Mouse (Mus musculus) left cerebral cortex, adult 2 months (tissue): Measurements from ENCODE around the gene Stx18. TPM values are rescaled to one million over a fixed set of nuclear protein-coding genes. Genes with fewer than 3 reads are reported as not detected.

Source experiments
- DNase-seq, 2 experiments: peaks; one replicate each; pipeline ENCODE4 v3.0.0; 2021 to 2022; ENCODE audit warnings: low spot score in 2 of 2, mixed read lengths in 1 of 2; ENCODE audit errors: extremely low spot score in 1 of 2
- H3K27ac ChIP-seq: fragments of 200-600 bp; 2 replicates; pipeline ENCODE4 v1.8.1; 2022
- H3K4me3 ChIP-seq: fragments of 200-600 bp; 2 replicates; pipeline ENCODE4 v1.8.1; 2022
- CTCF ChIP-seq: fragments of 200-600 bp; IDR thresholded peaks from 2 replicates; pipeline ENCODE4 v1.8.1; 2022; ENCODE audit warnings: antibody characterized with exemption, mild to moderate bottlenecking, moderate library complexity
- intact Hi-C: fragments of 180-260 bp; cut with DNase I; formaldehyde crosslinking; loops from one replicate; pipeline ENCODE4 v1.15.1; 2025
- total RNA-seq, 2 experiments: library from RNA; stranded (reverse); gene quantifications; 2 replicates each; pipeline ENCODE4 v1.2.3; 2021

The Stx18 gene
- total RNA-seq, 2 experiments from 2014 or later, result 39.2 to 40.9 TPM

DNA sequence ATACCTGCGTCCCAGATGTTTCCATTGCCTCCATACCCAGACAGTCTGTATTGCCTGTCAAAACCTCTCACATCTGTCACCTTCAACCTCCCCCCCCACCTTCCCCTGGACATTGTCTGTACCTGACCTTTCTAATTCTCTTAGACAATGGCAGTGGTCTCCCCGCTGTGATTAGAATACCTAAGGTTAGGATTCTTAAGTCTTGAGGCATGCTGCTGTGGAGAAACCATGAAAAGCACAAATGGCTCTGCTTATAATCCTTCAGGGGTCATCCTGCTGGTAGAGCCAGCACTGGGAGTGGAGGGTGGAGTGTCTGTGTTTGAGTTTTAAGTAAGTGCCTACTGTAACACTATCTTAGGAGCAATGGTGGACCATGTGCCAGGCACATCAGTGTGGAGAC, 64.4 kb downstream of the Stx18 start:
- intact Hi-C loops, result no loop called here
- DNase-seq, result no peak

DNA sequence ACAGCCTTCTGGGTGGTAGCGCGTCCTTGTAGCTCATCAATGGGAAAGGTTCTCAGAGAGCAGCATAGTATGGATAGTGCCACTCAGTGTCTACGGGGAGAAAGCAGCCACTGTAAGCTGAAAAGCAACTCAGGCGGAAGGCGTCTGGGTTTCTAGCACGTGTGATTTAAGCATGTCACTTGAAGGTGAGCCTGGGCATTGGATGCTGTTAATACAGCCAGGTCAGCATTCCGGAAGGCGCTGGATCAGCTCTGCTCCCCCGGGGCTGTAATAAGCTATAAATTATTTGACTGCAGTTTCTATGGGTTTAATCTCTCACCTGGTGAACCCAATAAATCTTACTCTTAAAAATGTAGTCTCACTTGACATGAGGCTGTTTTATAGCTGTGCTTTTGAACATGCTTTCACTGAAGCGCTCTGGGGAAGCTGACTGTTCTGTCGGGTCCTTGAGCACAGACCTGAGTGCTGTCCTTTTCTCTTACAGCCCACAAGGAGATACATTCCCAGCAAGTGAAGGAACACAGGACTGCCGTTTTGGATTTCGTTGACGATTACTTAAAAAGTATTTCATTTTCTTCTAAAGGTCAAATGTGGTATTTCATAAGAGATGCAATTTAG, 67.6 kb downstream of the Stx18 start:
- Histone ChIP-seq H3K4me3 (no peak overlapping the region), H3K27ac (no peak overlapping the region)
- TF ChIP-seq CTCF, result no peak
- intact Hi-C loops, result no loop called here
- no peak for DNase-seq

More for the DNA sequence above, 64.4 kb downstream of the Stx18 start:
- H3K4me3 ChIP-seq, result no peak overlapping the region
- TF ChIP-seq CTCF, result no peak
- no peak overlapping the region for H3K27ac ChIP-seq

DNA sequence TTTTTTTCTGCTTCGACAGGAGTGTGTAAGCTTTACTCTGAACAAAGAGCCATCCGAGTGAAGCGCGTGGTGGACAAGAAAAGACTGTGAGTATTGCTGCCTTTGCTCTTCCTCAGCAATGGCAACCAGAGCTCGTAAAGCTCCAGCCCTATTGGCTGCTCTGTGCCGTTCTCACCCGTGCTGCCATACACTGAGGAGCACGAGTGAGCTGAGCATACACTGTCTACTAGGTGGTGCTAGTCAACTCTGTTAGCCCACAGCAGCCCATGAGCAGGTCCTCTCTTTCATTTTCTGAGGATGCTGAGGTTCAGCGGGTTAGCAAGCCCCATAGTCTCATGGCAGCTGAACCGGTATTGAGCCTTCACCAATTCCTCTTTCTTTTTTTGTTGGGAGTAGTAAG, 68.3 kb downstream of the Stx18 start:
- no peak overlapping the region for H3K4me3 ChIP-seq
- H3K27ac ChIP-seq, result no peak overlapping the region
- intact Hi-C loops, result no loop called here
- DNase-seq, result no peak
- TF ChIP-seq CTCF, result no peak

DNA sequence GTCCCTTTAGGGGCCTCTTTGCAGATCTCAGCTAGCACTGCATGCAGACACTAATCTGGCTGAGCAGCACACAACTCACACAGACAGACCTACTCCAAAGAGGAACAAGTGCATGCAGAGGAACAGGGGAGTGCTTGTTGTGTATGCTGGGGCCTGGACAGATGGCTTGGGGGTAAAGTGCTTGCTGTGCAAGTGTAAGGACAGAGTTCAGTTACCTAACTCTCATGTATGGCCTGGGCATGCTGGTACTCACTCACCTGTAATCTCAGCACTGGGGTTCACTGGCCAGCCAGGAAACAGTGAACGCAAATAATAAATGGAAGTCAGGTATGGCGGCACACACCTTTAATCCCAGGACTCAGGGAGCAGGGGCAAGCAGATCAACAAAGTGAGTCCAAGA, 76.0 kb downstream of the Stx18 start:
- H3K27ac ChIP-seq, result no peak overlapping the region
- DNase-seq, result no peak
- no peak overlapping the region for H3K4me3 ChIP-seq
- intact Hi-C loops, result no loop called here
- no peak for TF ChIP-seq CTCF

DNA sequence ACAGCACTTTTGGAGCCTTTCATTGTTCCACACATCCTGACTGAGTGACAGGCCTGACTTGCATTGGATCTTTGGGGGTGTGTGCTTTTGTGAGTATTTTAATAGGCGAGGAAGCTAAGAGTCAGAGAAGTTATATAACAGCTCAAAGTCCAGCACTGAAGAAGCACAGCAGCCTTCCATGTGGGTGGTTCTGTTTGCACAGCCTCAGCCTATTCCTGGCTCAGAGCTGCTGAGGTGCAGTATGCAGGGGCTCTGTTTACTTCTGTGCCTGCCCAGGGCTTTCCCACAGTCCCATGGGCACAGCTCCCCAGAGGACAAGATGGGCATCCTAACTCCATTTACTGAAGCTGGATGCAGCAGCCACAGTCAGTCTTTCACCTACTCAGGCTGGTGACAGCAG, 78.5 kb downstream of the Stx18 start:
- no peak overlapping the region for H3K4me3 ChIP-seq
- intact Hi-C loops, result loop anchor here (2.0 kb wide), 1 partner anchor 42 kb away; the partner anchor contains the start of gene Nsg1
- peak; percentile 54 to 66 for DNase-seq
- peak overlapping the region; percentile 78 for H3K27ac ChIP-seq
- TF ChIP-seq CTCF, result no peak

DNA sequence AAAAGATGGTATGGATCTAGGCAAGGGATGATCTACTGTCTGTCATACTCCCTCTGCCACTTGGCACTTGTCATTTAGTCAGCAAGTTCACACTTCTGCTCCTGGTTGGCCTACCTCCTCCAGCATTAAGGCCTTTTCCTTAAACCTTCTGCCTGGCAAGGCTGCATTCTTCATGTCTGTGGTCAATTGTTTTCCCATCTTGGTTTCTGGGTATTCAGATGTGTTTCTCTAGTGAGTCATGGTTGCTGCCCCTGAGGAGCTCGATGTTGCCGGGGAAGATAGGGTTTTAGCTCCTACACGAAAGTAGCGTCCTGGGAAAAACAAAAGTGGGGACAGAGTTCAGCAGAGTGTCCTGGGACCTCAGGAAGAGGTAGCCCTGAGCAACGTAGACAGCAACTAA, 80.7 kb downstream of the Stx18 start:
- DNase-seq, result no peak
- intact Hi-C loops, result no loop called here
- H3K4me3 ChIP-seq, result no peak overlapping the region
- no peak overlapping the region for H3K27ac ChIP-seq
- TF ChIP-seq CTCF, result no peak

DNA sequence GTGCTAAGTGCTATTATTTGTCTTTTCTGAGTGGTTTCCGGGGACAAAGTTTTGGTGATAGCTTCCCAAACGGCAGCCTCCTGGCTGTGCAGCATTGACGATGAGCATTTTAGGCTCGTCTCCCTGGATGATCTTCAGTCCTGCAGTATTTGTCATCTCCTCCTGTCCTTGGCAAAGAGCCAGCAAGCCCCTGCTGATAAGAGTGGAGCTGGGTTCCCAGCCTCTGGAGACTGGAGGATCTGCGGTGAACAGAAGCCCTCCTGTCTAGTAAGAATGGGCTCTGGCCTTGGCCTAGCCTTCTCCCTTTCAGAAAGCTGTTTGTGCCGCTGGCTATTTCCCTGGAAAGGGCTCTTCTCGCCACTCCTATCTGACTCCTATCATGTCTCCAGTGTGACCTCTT, 83.2 kb downstream of the Stx18 start:
- no peak for TF ChIP-seq CTCF
- Histone ChIP-seq H3K4me3 (no peak overlapping the region), H3K27ac (no peak overlapping the region)
- no peak for DNase-seq
- intact Hi-C loops, result no loop called here

DNA sequence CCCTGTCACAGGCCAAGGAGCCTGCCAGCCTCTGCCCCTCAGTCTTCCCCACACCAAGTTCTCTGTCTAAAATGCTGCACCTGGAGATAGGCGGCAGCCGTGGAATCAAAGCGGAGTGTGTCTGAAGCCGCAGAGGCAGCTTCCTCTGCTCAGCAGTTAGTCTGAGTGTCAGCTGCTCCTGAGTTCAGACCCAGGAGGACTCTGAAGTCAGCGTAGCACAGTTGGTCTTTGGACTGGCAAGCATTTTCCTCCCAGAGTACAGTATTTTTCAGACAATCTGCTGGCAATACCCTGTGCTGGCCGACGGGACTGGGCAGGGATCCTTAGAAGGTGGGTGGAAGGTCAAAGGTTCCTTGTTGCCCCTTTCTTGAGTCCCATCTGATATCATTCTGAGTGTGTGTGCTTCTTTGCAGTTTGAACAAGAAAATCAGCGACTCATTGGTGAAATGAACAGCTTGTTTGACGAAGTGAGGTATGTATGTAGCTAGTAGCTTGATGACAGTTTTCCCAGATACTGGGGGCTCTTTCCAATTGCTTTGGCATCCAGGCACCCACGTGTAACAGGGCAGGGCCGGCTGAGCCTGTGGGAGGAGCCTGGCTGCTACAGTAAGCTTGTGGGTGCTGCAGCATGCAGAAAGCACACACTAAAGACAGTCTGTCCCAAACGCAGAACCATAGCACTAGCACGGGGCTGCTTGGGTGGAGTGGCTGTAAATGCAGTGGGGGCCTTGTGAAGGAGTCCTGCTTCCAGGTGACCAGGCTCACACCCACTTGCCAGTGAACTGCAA, 88.2 kb downstream of the Stx18 start:
- intact Hi-C loops, result no loop called here
- Histone ChIP-seq H3K27ac (no peak overlapping the region), H3K4me3 (no peak overlapping the region)
- DNase-seq, result peak in 1 of 2 experiments; percentile 25
- no peak for TF ChIP-seq CTCF

DNA sequence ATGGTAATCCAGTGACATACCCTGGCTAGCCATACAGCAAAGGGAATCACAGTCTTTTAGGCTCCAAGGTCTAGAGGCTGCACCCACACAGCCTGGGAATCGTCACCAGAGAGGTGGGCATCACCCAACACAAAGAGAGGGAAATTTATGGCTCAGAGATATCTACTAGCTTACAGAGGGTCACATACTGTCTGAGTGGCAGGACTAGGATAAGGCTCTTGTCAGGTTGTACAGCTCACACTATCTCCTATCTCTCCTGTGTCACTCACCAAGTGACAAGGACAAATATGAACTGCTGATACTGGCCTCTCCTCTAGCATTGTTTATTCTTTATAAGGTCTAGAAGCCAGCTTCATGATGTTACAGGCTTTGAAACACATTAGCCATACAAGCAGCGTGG, 90.8 kb downstream of the Stx18 start:
- H3K4me3 ChIP-seq, result no peak overlapping the region
- no peak for TF ChIP-seq CTCF
- H3K27ac ChIP-seq, result no peak overlapping the region
- intact Hi-C loops, result no loop called here
- DNase-seq, result no peak

DNA sequence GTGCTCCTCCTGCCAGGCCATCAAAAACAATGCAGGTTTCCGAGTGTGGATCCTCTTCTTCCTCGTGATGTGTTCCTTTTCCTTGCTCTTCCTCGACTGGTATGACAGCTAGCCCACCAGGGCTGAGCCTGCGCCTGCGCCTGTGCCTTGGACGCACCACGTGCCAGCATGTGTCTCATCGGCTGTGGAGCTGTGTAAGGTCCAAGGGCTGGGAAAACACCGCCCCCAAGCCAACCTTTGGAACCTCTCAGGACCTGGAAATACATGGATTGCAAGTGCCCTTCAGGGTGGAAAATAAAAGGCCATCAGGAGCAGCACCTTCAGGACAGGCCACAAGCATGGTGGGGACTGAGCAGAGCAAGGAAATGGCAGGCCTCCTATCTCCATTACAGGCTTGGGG, 97.7 kb downstream of the Stx18 start:
- H3K4me3 ChIP-seq, result no peak overlapping the region
- intact Hi-C loops, result no loop called here

DNA sequence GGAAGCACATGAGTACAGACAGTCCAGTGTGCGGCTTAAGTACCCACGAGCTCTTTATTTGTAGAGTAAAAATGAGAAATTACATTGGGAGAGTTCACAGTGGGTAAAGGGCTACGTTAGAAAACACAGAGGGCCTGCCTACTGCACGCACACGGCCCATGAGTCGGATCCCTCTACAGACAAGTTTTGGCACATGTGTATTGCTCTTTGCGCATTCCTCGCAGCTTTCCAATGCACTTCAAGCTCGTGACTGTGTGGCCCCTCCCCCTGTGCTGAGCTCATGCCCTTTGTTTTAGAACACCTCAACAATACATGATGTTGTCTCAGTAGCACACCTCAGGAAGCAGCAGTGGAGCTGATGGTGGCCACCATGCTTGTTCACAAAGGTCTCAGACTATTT, 98.6 kb downstream of the Stx18 start:
- Histone ChIP-seq H3K27ac (no peak overlapping the region), H3K4me3 (no peak overlapping the region)
- intact Hi-C loops, result no loop called here
- no peak for TF ChIP-seq CTCF
- DNase-seq, result no peak

More for the DNA sequence above, 97.7 kb downstream of the Stx18 start:
- H3K27ac ChIP-seq, result no peak overlapping the region
- TF ChIP-seq CTCF, result no peak
- DNase-seq, result no peak

DNA sequence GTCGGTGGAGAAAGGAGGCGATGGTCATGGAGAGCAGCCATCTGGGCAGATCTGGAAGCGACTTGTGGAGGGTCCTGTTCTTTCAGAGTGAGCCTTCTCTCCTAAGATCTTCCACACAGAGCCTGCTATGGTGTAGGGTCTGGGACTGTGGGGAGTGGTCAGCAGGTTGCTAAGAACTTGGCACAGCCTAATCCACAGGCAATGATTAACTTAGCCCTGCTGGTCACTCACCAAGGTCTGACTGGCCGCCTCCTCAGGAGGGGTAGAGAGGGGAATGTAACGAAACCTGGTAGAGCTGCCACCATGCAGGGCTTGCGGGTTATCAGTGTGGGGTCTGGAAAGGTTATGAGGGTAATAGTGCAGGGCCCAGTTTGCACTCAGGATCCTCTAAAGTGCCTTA, 102.4 kb downstream of the Stx18 start:
- intact Hi-C loops, result no loop called here
- TF ChIP-seq CTCF, result no peak
- Histone ChIP-seq H3K4me3 (no peak overlapping the region), H3K27ac (no peak overlapping the region)
- DNase-seq, result no peak

DNA sequence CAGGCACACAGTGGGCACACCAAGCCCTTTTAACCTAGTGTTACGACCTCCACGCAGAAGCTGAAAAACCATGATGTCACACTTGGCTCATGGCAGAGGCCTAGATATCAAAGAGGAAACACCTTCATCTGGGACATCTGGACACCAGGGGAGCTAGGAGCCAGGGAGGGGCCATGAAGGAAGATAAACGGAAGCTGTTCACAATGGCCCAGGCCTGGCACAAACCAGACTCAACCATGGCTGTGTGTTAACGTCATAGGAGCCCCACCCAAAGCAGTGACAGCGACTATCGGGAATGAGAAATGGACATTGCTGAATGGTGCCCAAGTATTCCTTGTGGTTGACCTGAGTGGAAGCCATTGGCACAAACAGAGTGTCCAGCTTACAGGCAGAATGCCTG, 108.0 kb downstream of the Stx18 start:
- intact Hi-C loops, result no loop called here
- Histone ChIP-seq H3K4me3 (no peak overlapping the region), H3K27ac (no peak overlapping the region)
- no peak for TF ChIP-seq CTCF
- no peak for DNase-seq
